In genomic region chr10:62532832-62533231, GRCm38 (mm10) we compare ENCODE assay signal across 22 mouse cellular contexts. TPM values are rescaled to one million over a fixed set of nuclear protein-coding genes. Genes with fewer than 3 reads are reported as not detected.
DNase-seq lines count a peak whose midpoint lies in the region; ATAC-seq and TF ChIP-seq lines count a peak whose summit lies in the region.
"Had no signal": no experiment of that assay in that cellular context is flagged by ENCODE, and none has a peak within 500 bp of the region (broad histone marks: within the 10 kb centered on the region; RNA-seq: fewer than 3 reads in every experiment).

No protein-coding gene starts in this region.

- 63% methylated on average over 2 of the region's 2 CpGs for WGBS in hindbrain, embryonic 10.5 days

- no peak for TF ChIP-seq POLR2A in bone marrow macrophage, adult 2 months (IDR thresholded peaks at IDR 0.05; ENCODE audit: borderline replicate concordance, low read depth, low read length)

- H3K36me3 ChIP-seq in hindbrain, embryonic 10.5 days: no peaks in the 10 kb centered on the region
- H3K36me3 ChIP-seq: heart, embryonic 15.5 days; hindbrain, embryonic 12.5 days had no signal

- no peaks in the 10 kb centered on the region for H3K27me3 ChIP-seq in hindbrain, embryonic 10.5 days (ENCODE audit: insufficient read depth, poor library complexity, severe bottlenecking)
- H3K27me3 ChIP-seq: forebrain, embryonic 13.5 days; heart, embryonic 15.5 days; hindbrain, embryonic 12.5 days had no signal

- peaks cover 21% of the 10 kb centered on the region for H3K4me1 ChIP-seq in bone marrow macrophage, adult 2 months (ENCODE audit: control insufficient read depth, insufficient read depth, low read length)
- H3K4me1 ChIP-seq in hindbrain, embryonic 10.5 days (replicated peaks): no peaks in the 10 kb centered on the region
- H3K4me1 ChIP-seq: forebrain, embryonic 13.5 days; heart, embryonic 15.5 days; hindbrain, embryonic 12.5 days had no signal

- TF ChIP-seq CTCF in bone marrow macrophage, adult 2 months (IDR thresholded peaks at IDR 0.05; ENCODE audit: low read depth, low read length): no peak

- H3K27ac ChIP-seq in bone marrow macrophage, adult 2 months (ENCODE audit: insufficient read depth, low read depth, low read length): peak overlapping the region; percentile 18; the same call in 1 of the 2 replicates
- H3K27ac ChIP-seq in hindbrain, embryonic 10.5 days: no peak overlapping the region
- H3K27ac ChIP-seq: forebrain, embryonic 13.5 days; heart, embryonic 15.5 days; hindbrain, embryonic 12.5 days had no signal

- no peaks in the 10 kb centered on the region for H3K9me3 ChIP-seq in hindbrain, embryonic 10.5 days
- H3K9me3 ChIP-seq: forebrain, embryonic 13.5 days; heart, embryonic 15.5 days; hindbrain, embryonic 12.5 days; megakaryocyte, embryonic 14.5 days had no signal

- no peak for ATAC-seq in monocyte, adult 5-6 weeks (replicated peaks; ENCODE audit: insufficient number of reproducible peaks, low FRiP score, low TSS enrichment, poor library complexity, severe bottlenecking)
- ATAC-seq: forebrain, embryonic 13.5 days; midbrain, embryonic 16.5 days had no signal

- peak; percentile 32 for DNase-seq in ovary, adult 18-20 months (ENCODE audit: low spot score)
- no peak for DNase-seq in ovary, postnatal 14 days (ENCODE audit: low spot score)
- peak; percentile 25 for DNase-seq in CD4-positive helper T cell, adult 2 months (ENCODE audit: low read depth, low spot score)
- DNase-seq in natural killer cell, adult 2 months (ENCODE audit: low spot score in 2 of 2): peak; percentile 54 to 70
- DNase-seq in hindbrain, embryonic 10.5 days (ENCODE audit: low spot score): no peak
- DNase-seq: adrenal gland, postnatal 14 days; cerebellum, adult 18-20 months; cerebellum, postnatal 25 days; gastrocnemius, postnatal 25 days; kidney, adult 8-10 months; kidney, postnatal 25 days; left cerebral cortex, postnatal 4 days; liver; lung, postnatal 10 days; thymus, adult 18-20 months had no signal

- no peak overlapping the region for H3K4me3 ChIP-seq in bone marrow macrophage, adult 2 months (ENCODE audit: insufficient read depth, low read length)
- no peak overlapping the region for H3K4me3 ChIP-seq in hindbrain, embryonic 10.5 days
- H3K4me3 ChIP-seq: forebrain, embryonic 13.5 days; heart, embryonic 15.5 days; hindbrain, embryonic 12.5 days; megakaryocyte, embryonic 14.5 days had no signal

RNA-seq across cellular contexts. Expression of gene Srgn, which starts 5.6 kb away (rescaled TPM):
- 253 and 281 TPM in 2 replicates for polyA plus RNA-seq in bone marrow macrophage, adult 2 months (2012; ENCODE audit: insufficient read depth, insufficient read length, missing spikeins)
- total RNA-seq in monocyte, adult 5-6 weeks (2017): 1,192 to 2,405 TPM (median 1,864 TPM) in 3 replicates
- polyA plus RNA-seq in hindbrain, embryonic 10.5 days (2016; fragmentation: Nextera tagmentation; extraction: Ambion mirVana): 3.6 and 3.7 TPM in 2 replicates

RNA-seq across cellular contexts. Expression of gene Kif1bp, which starts 45.4 kb away (rescaled TPM):
- polyA plus RNA-seq in bone marrow macrophage, adult 2 months (2012; ENCODE audit: insufficient read depth, insufficient read length, missing spikeins): 36.9 and 40.0 TPM in 2 replicates
- 8.9 to 19.4 TPM (median 13.1 TPM) in 3 replicates for total RNA-seq in monocyte, adult 5-6 weeks (2017)
- polyA plus RNA-seq in hindbrain, embryonic 10.5 days (2016; fragmentation: Nextera tagmentation; extraction: Ambion mirVana): 39.4 and 46.5 TPM in 2 replicates

RNA-seq across cellular contexts. Expression of gene Vps26a, which starts 46.2 kb away (rescaled TPM):
- 110 and 117 TPM in 2 replicates for polyA plus RNA-seq in bone marrow macrophage, adult 2 months (2012; ENCODE audit: insufficient read depth, insufficient read length, missing spikeins)
- total RNA-seq in monocyte, adult 5-6 weeks (2017): 86.6 to 110 TPM (median 102 TPM) in 3 replicates
- 78.4 and 90.2 TPM in 2 replicates for polyA plus RNA-seq in hindbrain, embryonic 10.5 days (2016; fragmentation: Nextera tagmentation; extraction: Ambion mirVana)

Comparison
In these comparisons a context has a peak if more than half of its experiments do, and no peak if none do; other contexts are left out.
1. DNase-seq: peak in ovary, adult 18-20 months (single experiment), CD4-positive helper T cell, adult 2 months (single experiment) and natural killer cell, adult 2 months (2 of 2); none in ovary, postnatal 14 days (single experiment) and hindbrain, embryonic 10.5 days (single experiment).
2. RNA of gene Srgn, which starts 5.6 kb away (polyA plus RNA-seq): 253 to 281 TPM in bone marrow macrophage, adult 2 months; 3.6 to 3.7 TPM in hindbrain, embryonic 10.5 days; every median in the first group is over 10 times any median in the second.